Mouse (Mus musculus) midbrain, embryonic 14.5 days (tissue): ENCODE data around the gene Axl. TPM values are rescaled to one million over a fixed set of nuclear protein-coding genes. Genes with fewer than 3 reads are reported as not detected.

Source experiments
- ATAC-seq: fragments of 200-750 bp; cut with Nextera tagmentation; 2 replicates; pipeline ENCODE4 v1.8.0; 2017; ENCODE audit warnings: moderate number of reproducible peaks, moderate library complexity; ENCODE audit not compliant: low FRiP score, low TSS enrichment
- DNase-seq: peaks from one replicate; pipeline ENCODE4 v3.0.0-alpha.2; 2015
- H3K27ac ChIP-seq: fragments of 300-500 bp; sonication (generic); replicated peaks from 2 replicates; pipeline ENCODE4 v1.5.1; 2014; ENCODE audit warnings: mild to moderate bottlenecking, low read depth, low read length, moderate library complexity
- H3K27me3 ChIP-seq: fragments of 300-500 bp; sonication (generic); 2 replicates; pipeline ENCODE4 v1.6.1; 2014; ENCODE audit warnings: low read length, control low read depth, mixed read lengths; ENCODE audit not compliant: control insufficient read depth, insufficient read depth
- H3K36me3 ChIP-seq: fragments of 300-500 bp; sonication (generic); 2 replicates; pipeline ENCODE4 v1.6.1; 2014; ENCODE audit warnings: low read length, control low read depth; ENCODE audit not compliant: control insufficient read depth, insufficient read depth
- H3K4me1 ChIP-seq: fragments of 300-500 bp; sonication (generic); 2 replicates; pipeline ENCODE4 v1.6.1; 2014; ENCODE audit warnings: mild to moderate bottlenecking, antibody characterized with exemption, low read length, control low read depth; ENCODE audit not compliant: control insufficient read depth, insufficient read depth
- H3K4me2 ChIP-seq: fragments of 300-500 bp; sonication (generic); 2 replicates; pipeline ENCODE4 v1.6.1; 2014; ENCODE audit warnings: mild to moderate bottlenecking, low read length, moderate library complexity
- H3K4me3 ChIP-seq: fragments of 300-500 bp; sonication (generic); replicated peaks from 2 replicates; pipeline ENCODE4 v1.5.1; 2014; ENCODE audit warnings: low read depth, low read length
- H3K9ac ChIP-seq: fragments of 300-500 bp; sonication (generic); replicated peaks from 2 replicates; pipeline ENCODE4 v1.6.1; 2014; ENCODE audit warnings: mild to moderate bottlenecking, low read length, moderate library complexity
- H3K9me3 ChIP-seq: fragments of 300-500 bp; sonication (generic); 2 replicates; pipeline ENCODE4 v1.6.1; 2016; ENCODE audit warnings: low read length, control low read depth, mixed read lengths; ENCODE audit not compliant: control insufficient read depth
- WGBS: fragments of 180-500 bp; shearing (Covaris S2); extraction: QIAGEN DNeasy Blood & Tissue Kit; methylation state at CpG from one replicate; pipeline ENCODE4 v1.1.7; 2014; 5-methylcytosine and 5-hydroxymethylcytosine counted together
- polyA plus RNA-seq: library from polyadenylated mRNA; unstranded; fragments of >200 nt; fragmentation: Nextera tagmentation; extraction: Ambion mirVana; gene quantifications from 2 replicates; pipeline ENCODE4 v1.2.1, GENCODE M21; 2014

Gene Axl
- polyA plus RNA-seq, 1 experiment from 2014 or later = 20.2 TPM

DNA sequence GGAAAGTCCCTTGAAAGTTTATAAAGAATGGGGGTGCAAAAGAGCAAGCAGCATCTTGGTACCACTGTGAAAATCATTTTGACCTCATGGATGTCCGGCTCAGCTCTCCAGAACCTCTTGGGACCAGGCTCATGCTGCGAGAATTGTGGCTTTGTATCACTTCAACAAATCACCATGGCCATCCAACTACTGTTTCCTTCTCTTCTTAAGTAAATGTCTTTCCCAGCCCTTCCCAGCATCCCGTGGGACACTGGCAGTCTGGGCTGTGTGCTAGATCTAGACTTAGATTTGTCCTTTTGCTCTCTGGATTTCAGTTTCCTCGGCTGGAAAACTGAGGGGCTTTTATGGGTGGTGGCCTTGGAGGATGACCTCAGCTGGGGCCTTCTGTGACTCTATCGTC, 20.3 kb downstream of the Axl start:
- WGBS = 91% methylated on average over 5 of the region's 5 CpGs
- H3K36me3 ChIP-seq = no peaks in the 10 kb centered on the region
- no peak overlapping the region for H3K4me2 ChIP-seq
- no peak for ATAC-seq
- DNase-seq = no peak
- no peak overlapping the region for H3K9ac ChIP-seq
- no peaks in the 10 kb centered on the region for H3K4me1 ChIP-seq
- no peaks in the 10 kb centered on the region for H3K9me3 ChIP-seq
- no peak overlapping the region for H3K27ac ChIP-seq
- H3K4me3 ChIP-seq = no peak overlapping the region
- H3K27me3 ChIP-seq = no peaks in the 10 kb centered on the region

DNA sequence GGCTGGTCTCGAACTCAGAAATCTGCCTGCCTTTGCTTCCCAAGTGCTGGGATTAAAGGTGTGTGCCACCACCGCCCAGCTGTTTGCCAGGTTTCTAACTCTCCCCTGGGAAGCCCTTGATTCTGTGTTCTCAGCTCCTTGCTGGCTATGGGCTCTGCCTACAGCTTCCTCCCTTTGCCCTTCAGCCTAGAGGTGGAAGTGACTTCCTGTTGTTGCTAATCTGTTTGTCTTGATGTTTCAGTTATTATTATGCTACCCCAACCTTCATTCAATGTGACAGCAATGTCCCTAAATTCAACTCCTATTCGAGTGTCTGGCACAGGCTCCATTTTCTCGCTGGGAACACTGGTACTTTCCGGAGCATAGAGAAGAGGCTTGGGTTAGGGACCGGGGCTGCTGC, 22.4 kb downstream of the Axl start:
- ATAC-seq = no peak
- H3K9ac ChIP-seq = no peak overlapping the region
- no peaks in the 10 kb centered on the region for H3K4me1 ChIP-seq
- no peaks in the 10 kb centered on the region for H3K9me3 ChIP-seq
- H3K4me2 ChIP-seq = no peak overlapping the region
- DNase-seq = no peak
- H3K27me3 ChIP-seq = no peaks in the 10 kb centered on the region
- H3K4me3 ChIP-seq = no peak overlapping the region
- no peaks in the 10 kb centered on the region for H3K36me3 ChIP-seq
- no peak overlapping the region for H3K27ac ChIP-seq
- WGBS = 91% methylated on average over 6 of the region's 6 CpGs

DNA sequence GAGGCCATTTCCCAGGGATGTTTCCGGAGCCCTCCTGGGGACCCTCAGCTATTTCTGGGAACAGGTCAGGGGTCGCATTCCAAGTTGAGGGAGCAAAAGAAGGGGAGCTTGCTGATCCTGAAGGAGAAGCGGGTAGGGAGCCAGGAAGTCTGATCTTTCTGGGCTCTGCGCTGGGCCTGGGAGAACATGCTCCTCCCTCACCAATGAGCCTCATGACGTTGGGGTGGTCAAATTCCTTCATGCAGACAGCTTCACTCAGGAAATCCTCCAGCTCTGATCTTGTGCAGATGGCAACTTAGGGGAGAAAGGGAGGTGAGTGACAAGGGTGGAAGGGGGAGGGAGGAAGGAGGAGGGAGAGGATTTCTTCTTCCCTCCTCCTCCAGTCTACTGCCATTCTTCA, 24.3 kb downstream of the Axl start:
- no peak overlapping the region for H3K9ac ChIP-seq
- no peaks in the 10 kb centered on the region for H3K27me3 ChIP-seq
- 66% methylated on average over 5 of the region's 5 CpGs for WGBS
- H3K4me2 ChIP-seq = no peak overlapping the region
- no peak overlapping the region for H3K27ac ChIP-seq
- ATAC-seq (no peak), DNase-seq (no peak)
- no peak overlapping the region for H3K4me3 ChIP-seq
- H3K4me1 ChIP-seq = no peaks in the 10 kb centered on the region
- H3K9me3 ChIP-seq = no peaks in the 10 kb centered on the region
- no peaks in the 10 kb centered on the region for H3K36me3 ChIP-seq

DNA sequence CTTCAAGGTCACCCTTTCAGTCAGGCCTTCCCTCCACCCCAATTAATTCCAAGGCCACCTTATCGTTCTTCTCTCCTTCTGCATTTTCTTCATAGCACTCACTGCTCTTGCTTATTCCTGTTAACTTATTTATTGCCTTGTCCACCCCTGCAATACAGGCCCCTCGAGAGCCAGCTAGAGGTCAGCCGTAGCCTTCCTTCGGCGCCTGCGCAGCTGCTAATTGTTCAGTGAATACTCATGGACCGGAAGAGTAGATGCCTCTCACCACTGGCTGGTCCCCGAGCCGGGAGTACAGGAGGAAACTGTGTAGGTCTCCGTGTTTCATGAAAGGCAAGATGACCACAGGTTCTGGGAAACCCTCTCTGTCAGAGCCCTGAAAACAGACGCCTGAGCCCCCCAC, 24.8 kb downstream of the Axl start:
- Histone ChIP-seq H3K36me3 (no peaks in the 10 kb centered on the region), H3K9me3 (no peaks in the 10 kb centered on the region), H3K27me3 (no peaks in the 10 kb centered on the region), H3K4me1 (no peaks in the 10 kb centered on the region), H3K9ac (no peak overlapping the region), H3K4me3 (no peak overlapping the region), H3K4me2 (no peak overlapping the region), H3K27ac (no peak overlapping the region)
- no peak for ATAC-seq
- WGBS = 80% methylated on average over 11 of the region's 11 CpGs
- DNase-seq = no peak

DNA sequence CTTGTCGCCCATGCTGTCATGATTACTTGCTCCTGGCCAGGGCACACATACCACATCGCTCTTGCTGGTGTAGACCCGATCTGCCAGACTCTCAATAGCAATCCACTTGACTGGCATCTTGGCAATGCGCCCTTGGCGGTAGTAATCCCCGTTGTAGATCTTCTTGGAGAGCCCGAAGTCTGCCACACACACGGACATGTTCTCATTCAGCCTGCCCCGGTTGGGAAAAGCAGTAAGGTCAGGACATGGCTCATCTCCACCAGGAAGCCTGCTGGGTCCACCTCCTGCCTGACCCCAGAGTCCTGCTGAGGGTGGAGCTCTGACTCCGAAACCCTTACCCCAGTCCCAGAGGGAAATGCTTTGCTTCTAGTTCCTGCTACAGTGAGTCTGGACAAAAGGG, 27.2 kb downstream of the Axl start:
- Histone ChIP-seq H3K27ac (no peak overlapping the region), H3K9ac (no peak overlapping the region), H3K9me3 (no peaks in the 10 kb centered on the region), H3K4me1 (no peaks in the 10 kb centered on the region), H3K27me3 (no peaks in the 10 kb centered on the region), H3K4me2 (no peak overlapping the region), H3K4me3 (no peak overlapping the region), H3K36me3 (no peaks in the 10 kb centered on the region)
- no peak for ATAC-seq
- 80% methylated on average over 10 of the region's 10 CpGs for WGBS
- DNase-seq = peak; percentile 32

DNA sequence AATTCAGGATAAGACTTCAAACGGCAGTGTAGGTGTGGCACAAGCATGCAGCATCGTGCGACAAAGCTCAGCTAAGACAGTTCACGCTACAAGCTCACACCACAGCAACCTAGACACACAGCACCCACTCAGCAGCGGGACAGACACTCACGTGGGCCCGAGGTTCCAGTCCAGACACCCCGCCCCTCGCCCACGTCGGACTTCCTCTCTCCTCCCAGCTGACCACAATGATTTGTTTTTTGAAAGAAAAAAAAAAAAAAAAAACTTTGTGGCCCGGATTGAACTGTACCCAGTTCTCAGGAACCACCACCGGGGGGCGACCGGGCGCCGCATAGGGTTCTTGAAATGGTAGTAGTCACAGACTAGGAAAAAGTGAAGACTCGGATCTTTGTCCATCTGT, 32.5 kb downstream of the Axl start:
- ATAC-seq (no peak), DNase-seq (peak; percentile 89)
- H3K4me2 ChIP-seq = peak overlapping the region; percentile 96
- H3K4me3 ChIP-seq = peak overlapping the region; percentile 96
- no peaks in the 10 kb centered on the region for H3K9me3 ChIP-seq
- WGBS = under 1% methylated on average over 18 of the region's 18 CpGs
- peak overlapping the region; percentile 45; the same call in 1 of the 2 replicates for H3K9ac ChIP-seq
- peaks cover 11% of the 10 kb centered on the region for H3K36me3 ChIP-seq
- H3K27ac ChIP-seq = peak overlapping the region; percentile 97
- H3K27me3 ChIP-seq = no peaks in the 10 kb centered on the region
- H3K4me1 ChIP-seq = peaks cover 19% of the 10 kb centered on the region

DNA sequence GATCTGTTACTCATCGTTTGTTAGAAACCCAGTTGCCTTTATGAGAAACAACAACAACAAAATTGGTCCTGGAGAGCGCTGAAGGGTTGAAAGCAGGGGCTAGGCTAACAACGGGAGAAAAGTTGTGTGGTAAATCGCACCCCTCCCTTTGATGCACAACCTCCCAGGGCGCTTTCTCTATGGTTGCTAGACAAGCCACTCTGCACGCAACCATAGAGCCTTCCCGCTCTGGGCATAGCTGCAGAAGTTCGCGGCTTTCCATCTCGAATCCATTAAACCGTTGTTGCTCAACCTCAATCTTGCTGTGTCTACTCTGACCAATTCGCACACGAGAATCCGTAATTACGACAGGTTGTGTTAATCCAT, 33.1 kb downstream of the Axl start:
- Histone ChIP-seq H3K9ac (peak overlapping the region; percentile 45), H3K4me1 (peaks cover 19% of the 10 kb centered on the region), H3K27ac (peak overlapping the region; percentile 97), H3K36me3 (peaks cover 17% of the 10 kb centered on the region), H3K4me3 (peak overlapping the region; percentile 96), H3K4me2 (peak overlapping the region; percentile 96), H3K9me3 (no peaks in the 10 kb centered on the region), H3K27me3 (no peaks in the 10 kb centered on the region)
- ATAC-seq (peak; percentile 55), DNase-seq (peak; percentile 84)
- under 1% methylated on average over 15 of the region's 15 CpGs for WGBS

DNA sequence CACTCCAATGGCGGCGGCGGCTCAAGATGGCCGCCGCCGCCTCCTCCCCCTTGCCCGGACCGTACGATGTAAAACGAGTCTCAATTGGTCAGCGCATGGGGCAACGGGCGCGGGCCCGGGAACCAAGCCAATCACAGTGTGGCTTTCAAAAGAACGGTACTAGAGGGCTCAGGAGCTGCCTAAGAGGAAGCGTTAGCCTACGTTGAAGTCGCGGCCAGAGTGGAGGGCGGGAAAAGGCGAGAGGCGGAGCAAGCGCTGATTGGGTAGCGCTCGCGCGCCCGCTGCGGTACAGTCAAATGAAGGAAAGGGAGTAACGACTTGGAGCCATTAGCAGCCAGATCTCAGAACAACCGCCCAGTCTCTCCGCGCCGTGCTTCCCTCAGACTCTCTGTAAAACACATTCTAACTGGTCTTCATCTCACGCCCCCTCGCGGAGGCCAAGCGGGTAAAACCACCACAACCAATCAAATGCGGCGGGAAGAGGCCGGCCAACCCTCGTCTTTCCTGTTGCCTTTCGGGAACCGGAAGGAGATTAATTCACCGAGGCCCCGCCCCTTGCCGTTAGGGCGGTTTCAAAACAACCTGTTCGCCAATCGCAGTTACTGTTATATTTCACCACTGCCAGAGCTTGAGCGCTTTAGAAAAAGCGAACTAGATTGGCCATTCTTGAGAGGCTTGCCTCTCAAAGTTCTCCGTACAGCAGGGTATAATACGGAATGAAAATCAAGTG, 33.6 kb downstream of the Axl start, which contains the start of gene Hnrnpul1:
Hnrnpul1 (minus strand) TSS at position 20 of the 730 bp plus-strand sequence.
- Histone ChIP-seq H3K4me3 (peak within 1 kb of the TSS; percentile 96), H3K36me3 (peaks cover 21% of the 10 kb centered on the region), H3K9me3 (no peaks in the 10 kb centered on the region), H3K9ac (peak within 1 kb of the TSS; percentile 96), H3K27ac (peak within 1 kb of the TSS; percentile 97), H3K27me3 (no peaks in the 10 kb centered on the region), H3K4me1 (peaks cover 19% of the 10 kb centered on the region), H3K4me2 (peak within 1 kb of the TSS; percentile 96)
- DNase-seq (peak; percentile 99), ATAC-seq (peak; percentile 95)
- WGBS = under 1% methylated on average over 55 of the region's 55 CpGs

DNA sequence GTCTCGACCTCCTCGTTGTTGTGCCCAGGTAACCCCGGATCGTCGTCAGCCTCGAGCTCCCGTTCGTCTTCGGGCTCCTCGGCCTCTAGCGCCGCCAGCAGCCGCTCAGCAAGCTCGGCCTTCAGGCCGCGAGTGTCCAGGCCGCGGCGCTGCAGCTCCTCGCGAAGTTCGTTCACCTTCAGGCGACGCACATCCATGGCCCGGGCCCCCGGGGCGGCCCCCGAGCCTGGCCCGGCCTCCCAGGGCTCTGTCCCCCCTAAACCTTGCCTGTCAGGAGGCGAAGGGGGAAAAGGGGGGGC, 34.1 kb downstream of the Axl start:
- no peak for ATAC-seq
- Histone ChIP-seq H3K4me2 (peak overlapping the region; percentile 85), H3K27me3 (no peaks in the 10 kb centered on the region), H3K4me3 (peak overlapping the region; percentile 96), H3K9ac (peak overlapping the region; percentile 96), H3K27ac (peak overlapping the region; percentile 97), H3K4me1 (peaks cover 19% of the 10 kb centered on the region), H3K36me3 (peaks cover 26% of the 10 kb centered on the region), H3K9me3 (no peaks in the 10 kb centered on the region)
- WGBS = 1% methylated on average over 30 of the region's 30 CpGs
- no peak for DNase-seq
